Mouse (Mus musculus): Measurements from ENCODE around the gene Apoc4. TPM values are rescaled to one million over a fixed set of nuclear protein-coding genes. Genes with fewer than 3 reads are reported as not detected.
A peak's percentile ranks its signal among the peaks of the same experiment; 100 is the strongest.

Gene Apoc4
- polyA plus RNA-seq, 1 experiment from 2014 or later: 0.81 TPM

DNA sequence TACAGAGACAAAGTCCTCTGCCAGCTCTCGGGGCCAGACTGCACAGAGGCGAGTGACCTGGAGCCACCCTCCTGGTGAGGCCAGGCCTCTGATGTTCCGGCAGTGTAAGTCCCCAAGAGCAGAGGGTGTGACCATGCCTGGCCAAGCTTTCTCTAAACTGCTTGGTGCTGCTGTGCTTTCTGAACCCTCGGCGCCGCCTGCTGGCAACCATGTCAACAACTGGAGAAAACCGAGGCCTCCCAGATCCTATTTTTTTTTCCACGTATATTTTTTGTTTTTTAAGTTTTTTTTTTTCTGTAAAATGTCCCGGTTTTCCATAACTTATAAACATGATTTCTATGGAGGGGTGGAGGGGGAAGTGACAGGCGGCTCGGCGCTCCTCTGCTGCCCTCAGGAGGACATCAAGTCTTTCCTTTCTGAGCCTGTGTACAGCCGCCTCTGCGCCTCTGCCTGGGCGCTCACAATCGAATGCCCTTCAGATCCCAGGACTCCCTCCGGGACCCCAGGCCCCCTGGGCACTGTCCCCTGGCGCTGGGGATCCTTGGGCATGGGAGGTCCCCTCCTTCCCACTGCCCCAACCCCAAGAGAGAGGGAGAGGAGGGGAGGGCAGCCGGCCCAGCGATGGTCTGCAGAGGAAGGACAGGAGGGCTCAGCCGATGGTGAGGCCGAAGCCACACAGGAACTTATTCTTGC is 19.9 kb upstream of the Apoc4 start:
- no peak overlapping the region for H3K4me2 ChIP-seq (replicated peaks; ENCODE audit: low read depth, low read length)
- no peaks in the 10 kb centered on the region for H3K9me3 ChIP-seq (ENCODE audit: control insufficient read depth, low read length)
- peaks cover 8% of the 10 kb centered on the region; the same call in 1 of the 2 replicates for H3K4me1 ChIP-seq (ENCODE audit: control insufficient read depth, insufficient read depth, low read length)
- no peak overlapping the region for H3K4me3 ChIP-seq (ENCODE audit: low read length)
- peak overlapping the region; percentile 28; the same call in 1 of the 2 replicates for H3K9ac ChIP-seq (ENCODE audit: low read depth, low read length)
- ATAC-seq (ENCODE audit: low FRiP score, low TSS enrichment): peak; percentile 65
- peaks cover 31% of the 10 kb centered on the region for H3K36me3 ChIP-seq (ENCODE audit: control insufficient read depth, insufficient read depth, low read length)
- WGBS: 32% methylated on average over 22 of the region's 22 CpGs
- H3K27me3 ChIP-seq (ENCODE audit: control insufficient read depth, insufficient read depth, low read length): no peaks in the 10 kb centered on the region
- peak overlapping the region; percentile 30; the same call in 1 of the 2 replicates for H3K27ac ChIP-seq (ENCODE audit: low read depth, low read length)

DNA sequence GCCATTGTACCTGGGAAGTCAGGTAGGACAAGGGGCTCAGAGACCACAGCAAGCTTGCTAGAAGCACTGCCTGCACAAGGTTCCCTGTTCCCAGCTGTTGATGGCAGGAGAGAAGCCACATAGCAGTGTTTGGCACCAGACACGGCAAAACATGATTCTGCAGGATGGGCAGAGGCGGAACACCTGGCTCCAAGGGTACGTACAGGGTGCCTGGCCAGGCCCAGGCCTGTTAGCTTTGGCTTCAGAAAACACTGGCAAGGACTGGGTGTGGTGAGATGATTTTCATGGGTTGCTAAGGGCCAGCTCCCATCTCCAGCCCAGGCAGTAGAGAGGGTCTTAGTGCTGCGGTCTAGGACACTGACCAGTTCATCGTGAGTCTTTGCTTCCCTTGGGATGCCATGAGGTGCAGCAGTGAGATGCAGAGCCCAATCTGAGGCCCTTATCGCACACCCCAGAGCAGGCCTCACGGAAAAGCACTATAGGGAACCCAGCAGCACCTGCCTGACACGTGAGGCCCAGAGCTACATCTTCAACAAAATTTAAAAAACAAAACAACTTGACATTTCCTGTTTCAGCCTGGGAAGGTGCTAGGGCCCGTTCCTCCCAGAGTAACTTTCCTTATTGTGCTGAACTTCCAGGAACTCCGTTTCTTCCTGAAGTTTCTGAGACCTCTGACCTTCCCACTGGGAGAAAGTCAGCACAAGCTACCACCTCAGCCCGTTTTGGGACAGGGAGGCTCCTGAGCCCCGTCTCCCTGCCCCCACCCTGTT is 19.2 kb upstream of the Apoc4 start:
- peak overlapping the region; percentile 30; the same call in 1 of the 2 replicates for H3K27ac ChIP-seq (ENCODE audit: low read depth, low read length)
- H3K27me3 ChIP-seq (ENCODE audit: control insufficient read depth, insufficient read depth, low read length): no peaks in the 10 kb centered on the region
- H3K4me2 ChIP-seq (replicated peaks; ENCODE audit: low read depth, low read length): no peak overlapping the region
- H3K9ac ChIP-seq (ENCODE audit: low read depth, low read length): peak overlapping the region; percentile 28; the same call in 1 of the 2 replicates
- ATAC-seq (ENCODE audit: low FRiP score, low TSS enrichment): no peak
- peaks cover 8% of the 10 kb centered on the region; the same call in 1 of the 2 replicates for H3K4me1 ChIP-seq (ENCODE audit: control insufficient read depth, insufficient read depth, low read length)
- H3K4me3 ChIP-seq (ENCODE audit: low read length): no peak overlapping the region
- WGBS: 67% methylated on average over 12 of the region's 12 CpGs
- H3K36me3 ChIP-seq (ENCODE audit: control insufficient read depth, insufficient read depth, low read length): peaks cover 29% of the 10 kb centered on the region
- no peaks in the 10 kb centered on the region for H3K9me3 ChIP-seq (ENCODE audit: control insufficient read depth, low read length)

DNA sequence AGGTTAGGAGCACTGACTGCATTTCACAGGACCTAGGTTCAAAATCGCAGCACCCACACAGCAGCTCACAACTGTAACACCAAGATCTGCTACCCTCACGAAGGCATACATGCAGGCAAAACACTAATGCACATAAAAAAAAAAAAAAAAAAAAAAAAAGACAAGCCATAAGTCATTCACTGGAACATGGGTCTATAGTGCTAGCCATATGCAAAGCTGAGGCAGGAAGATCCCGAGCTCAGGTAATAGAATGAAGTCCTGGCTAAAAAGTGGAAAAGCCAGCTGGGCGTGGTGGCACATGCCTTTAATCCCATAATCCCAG is 18.5 kb upstream of the Apoc4 start:
- Histone ChIP-seq H3K4me1 (ENCODE audit: control insufficient read depth, insufficient read depth, low read length) (peaks cover 11% of the 10 kb centered on the region; the same call in 1 of the 2 replicates), H3K4me3 (ENCODE audit: low read length) (no peak overlapping the region), H3K36me3 (ENCODE audit: control insufficient read depth, insufficient read depth, low read length) (peaks cover 29% of the 10 kb centered on the region), H3K27me3 (ENCODE audit: control insufficient read depth, insufficient read depth, low read length) (no peaks in the 10 kb centered on the region), H3K9me3 (ENCODE audit: control insufficient read depth, low read length) (no peaks in the 10 kb centered on the region), H3K9ac (ENCODE audit: low read depth, low read length) (no peak overlapping the region), H3K4me2 (replicated peaks; ENCODE audit: low read depth, low read length) (no peak overlapping the region), H3K27ac (ENCODE audit: low read depth, low read length) (no peak overlapping the region)
- WGBS: 71% methylated on average over 4 of the region's 4 CpGs
- ATAC-seq (ENCODE audit: low FRiP score, low TSS enrichment): no peak

DNA sequence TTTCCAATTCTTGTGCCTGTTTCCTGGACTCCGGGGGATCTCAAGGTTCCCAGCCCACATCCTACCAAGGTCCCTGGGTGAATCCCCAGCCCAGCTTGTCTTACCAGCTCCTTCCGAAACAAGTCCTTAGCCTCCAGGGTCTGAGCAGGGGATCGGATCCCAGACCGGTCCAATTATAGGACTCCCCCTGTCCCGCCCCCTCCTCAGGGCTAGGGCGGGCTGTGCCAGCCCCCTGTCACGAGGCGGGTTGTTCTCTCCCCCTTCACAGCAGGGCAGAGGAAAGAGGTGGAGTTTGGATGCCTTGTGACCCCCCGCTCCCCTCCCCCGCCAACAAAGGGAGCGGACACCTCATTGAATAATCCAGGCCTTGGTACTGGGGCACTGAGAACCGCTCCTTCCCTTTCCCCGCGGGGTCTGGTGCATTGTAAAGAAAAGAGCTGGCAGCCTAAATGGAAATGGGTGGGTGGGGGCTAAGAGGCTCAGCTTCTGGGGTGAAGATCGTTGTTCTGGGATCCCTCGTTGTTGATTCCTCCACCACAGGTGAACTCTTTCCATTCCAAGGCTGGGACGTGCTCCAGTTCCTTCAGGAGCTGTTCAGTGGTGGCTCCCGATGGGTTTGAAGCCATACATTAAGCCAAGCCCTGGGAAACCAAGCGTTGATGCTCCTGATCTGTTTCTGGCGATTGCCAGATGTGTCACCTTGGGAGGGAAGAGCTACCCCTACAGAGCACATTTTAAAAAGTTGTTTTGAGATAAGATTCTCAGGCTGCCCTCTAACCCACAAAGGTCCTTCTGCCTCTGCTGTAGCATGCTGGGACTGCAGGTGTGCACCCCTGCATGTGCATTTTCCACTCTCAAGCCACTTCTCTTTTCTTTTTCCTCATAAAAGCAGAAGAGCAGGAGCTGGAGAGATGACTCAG is 17.9 kb upstream of the Apoc4 start, which contains the start of gene Apoe:
Gene Apoe (minus strand): TSS at position 282 of the 920 bp plus-strand sequence.
- Histone ChIP-seq H3K9me3 (ENCODE audit: control insufficient read depth, low read length) (no peaks in the 10 kb centered on the region), H3K36me3 (ENCODE audit: control insufficient read depth, insufficient read depth, low read length) (peaks cover 24% of the 10 kb centered on the region), H3K4me2 (replicated peaks; ENCODE audit: low read depth, low read length) (peak within 1 kb of the TSS; percentile 60), H3K4me3 (ENCODE audit: low read length) (peak within 1 kb of the TSS; percentile 21), H3K4me1 (ENCODE audit: control insufficient read depth, insufficient read depth, low read length) (peaks cover 12% of the 10 kb centered on the region; the same call in 1 of the 2 replicates), H3K27ac (ENCODE audit: low read depth, low read length) (0 out of 2 replicates have a peak within 1 kb of the TSS, but pooled peaks have one; percentile 6), H3K27me3 (ENCODE audit: control insufficient read depth, insufficient read depth, low read length) (no peaks in the 10 kb centered on the region), H3K9ac (ENCODE audit: low read depth, low read length) (peak within 1 kb of the TSS; percentile 46)
- peak; percentile 36 for ATAC-seq (ENCODE audit: low FRiP score, low TSS enrichment)
- WGBS: 3% methylated on average over 20 of the region's 20 CpGs

DNA sequence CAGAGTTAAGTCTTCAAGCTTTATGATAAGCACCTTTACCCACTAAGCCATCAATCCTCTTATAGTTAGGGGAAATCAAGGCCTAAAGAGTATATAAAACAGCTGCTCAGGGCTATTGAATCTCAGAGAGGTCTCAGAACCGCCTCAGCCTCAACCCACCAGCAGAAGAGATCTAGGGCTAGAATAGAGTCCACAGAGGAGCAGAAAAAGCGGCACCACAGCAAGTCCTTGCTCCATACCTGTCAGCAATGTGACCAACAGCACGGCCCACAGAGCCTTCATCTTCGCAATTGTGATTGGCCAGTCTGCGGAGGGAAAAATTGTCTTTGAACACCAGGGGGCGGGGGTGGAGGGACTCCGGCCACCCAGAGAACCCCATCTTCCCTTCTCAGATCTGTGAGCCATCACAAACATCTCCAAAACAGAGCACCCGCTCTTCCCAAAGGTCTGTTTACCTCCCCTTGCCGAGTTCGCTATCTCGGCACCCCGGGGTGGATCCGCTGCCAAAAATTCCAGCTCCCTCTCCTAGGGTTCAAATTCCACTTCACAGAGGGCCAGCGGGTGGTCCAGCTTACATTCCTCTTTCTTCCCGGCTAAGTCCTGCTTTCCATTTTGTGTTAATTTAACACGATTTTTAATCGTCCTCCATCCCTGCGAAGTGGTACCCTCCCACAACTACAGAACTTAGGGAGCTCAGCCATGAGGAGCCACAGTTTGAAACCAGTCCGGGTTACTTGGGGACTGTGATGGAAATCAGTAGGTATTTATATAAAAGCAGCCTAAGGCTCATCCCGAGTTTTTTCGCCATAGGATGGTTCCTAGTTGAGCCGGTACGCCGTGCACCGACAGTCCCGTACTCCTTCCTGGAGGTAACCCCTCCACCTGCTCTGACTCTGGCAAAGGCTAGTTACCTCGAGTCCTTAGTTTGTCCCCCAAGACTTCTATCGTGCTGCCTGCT is 16.9 kb upstream of the Apoc4 start:
- Histone ChIP-seq H3K4me3 (ENCODE audit: low read length) (peak overlapping the region; percentile 21), H3K4me2 (replicated peaks; ENCODE audit: low read depth, low read length) (peak overlapping the region; percentile 60), H3K27ac (ENCODE audit: low read depth, low read length) (0 out of 2 replicates have a peak overlapping the region, but pooled peaks have one; percentile 6), H3K4me1 (ENCODE audit: control insufficient read depth, insufficient read depth, low read length) (peaks cover 16% of the 10 kb centered on the region; the same call in 1 of the 2 replicates), H3K9me3 (ENCODE audit: control insufficient read depth, low read length) (no peaks in the 10 kb centered on the region), H3K9ac (ENCODE audit: low read depth, low read length) (peak overlapping the region; percentile 46), H3K36me3 (ENCODE audit: control insufficient read depth, insufficient read depth, low read length) (peaks cover 16% of the 10 kb centered on the region), H3K27me3 (ENCODE audit: control insufficient read depth, insufficient read depth, low read length) (no peaks in the 10 kb centered on the region)
- WGBS: 1% methylated on average over 28 of the region's 28 CpGs
- peak; percentile 8; the same call in 1 of the 2 replicates for ATAC-seq (ENCODE audit: low FRiP score, low TSS enrichment)

DNA sequence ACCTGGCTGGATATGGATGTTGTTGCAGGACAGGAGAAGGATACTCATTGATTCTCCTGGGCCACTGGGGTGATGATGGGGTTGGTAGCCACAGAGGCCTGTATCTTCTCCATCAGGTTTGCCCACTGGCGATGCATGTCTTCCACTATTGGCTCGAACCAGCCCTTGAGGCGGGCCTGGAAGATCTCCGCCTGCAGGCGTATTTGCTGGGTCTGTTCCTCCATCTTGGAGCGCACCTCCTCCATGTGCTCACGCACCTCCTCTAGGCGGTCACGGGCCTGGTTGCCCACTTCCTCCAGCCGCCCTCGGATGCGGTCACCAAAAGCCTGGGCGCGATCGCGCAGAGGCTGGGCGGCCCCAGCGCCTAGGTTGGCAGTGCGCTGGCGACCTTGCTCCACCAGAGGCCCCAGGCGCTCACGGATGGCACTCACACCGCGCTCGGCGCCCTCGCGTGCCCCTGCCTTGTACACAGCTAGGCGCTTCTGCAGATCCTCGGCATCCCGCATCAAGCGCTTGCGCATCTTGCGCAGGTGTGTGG is 15.1 kb upstream of the Apoc4 start:
- Histone ChIP-seq H3K4me2 (replicated peaks; ENCODE audit: low read depth, low read length) (no peak overlapping the region), H3K4me3 (ENCODE audit: low read length) (no peak overlapping the region), H3K27ac (ENCODE audit: low read depth, low read length) (no peak overlapping the region), H3K9ac (ENCODE audit: low read depth, low read length) (no peak overlapping the region), H3K4me1 (ENCODE audit: control insufficient read depth, insufficient read depth, low read length) (peaks cover 23% of the 10 kb centered on the region; the same call in 1 of the 2 replicates), H3K9me3 (ENCODE audit: control insufficient read depth, low read length) (no peaks in the 10 kb centered on the region), H3K36me3 (ENCODE audit: control insufficient read depth, insufficient read depth, low read length) (no peaks in the 10 kb centered on the region), H3K27me3 (ENCODE audit: control insufficient read depth, insufficient read depth, low read length) (no peaks in the 10 kb centered on the region)
- ATAC-seq (ENCODE audit: low FRiP score, low TSS enrichment): no peak
- WGBS: 97% methylated on average over 34 of the region's 34 CpGs

DNA sequence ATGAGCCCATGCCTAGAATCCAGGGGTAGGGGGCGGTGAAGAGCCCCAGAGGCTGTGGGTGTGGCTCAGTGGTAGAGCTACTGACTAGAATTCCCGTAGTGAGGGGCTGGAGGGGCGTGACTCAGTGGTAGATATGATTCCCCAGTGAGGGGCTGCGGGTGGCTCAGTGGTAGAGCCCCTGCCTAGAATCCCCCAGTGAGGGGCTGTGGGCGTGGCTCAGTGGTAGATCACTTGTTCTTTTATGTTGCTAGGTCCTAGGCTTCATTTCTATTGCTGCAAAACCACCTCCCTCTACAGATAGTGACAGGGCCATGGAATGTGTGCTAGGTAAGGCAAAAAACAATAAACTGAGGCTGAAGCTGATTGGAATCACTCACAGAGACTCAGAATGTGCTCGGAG is 14.6 kb upstream of the Apoc4 start:
- Histone ChIP-seq H3K9me3 (ENCODE audit: control insufficient read depth, low read length) (no peaks in the 10 kb centered on the region), H3K4me1 (ENCODE audit: control insufficient read depth, insufficient read depth, low read length) (peaks cover 23% of the 10 kb centered on the region; the same call in 1 of the 2 replicates), H3K36me3 (ENCODE audit: control insufficient read depth, insufficient read depth, low read length) (no peaks in the 10 kb centered on the region), H3K27ac (ENCODE audit: low read depth, low read length) (no peak overlapping the region), H3K4me2 (replicated peaks; ENCODE audit: low read depth, low read length) (no peak overlapping the region), H3K27me3 (ENCODE audit: control insufficient read depth, insufficient read depth, low read length) (no peaks in the 10 kb centered on the region), H3K9ac (ENCODE audit: low read depth, low read length) (no peak overlapping the region), H3K4me3 (ENCODE audit: low read length) (no peak overlapping the region)
- WGBS: 89% methylated on average over 6 of the region's 6 CpGs
- no peak for ATAC-seq (ENCODE audit: low FRiP score, low TSS enrichment)

Measured in kidney, embryonic 14.5 days (tissue).